Mouse (Mus musculus): ENCODE data around the gene Cdh4. TPM values are rescaled to one million over a fixed set of nuclear protein-coding genes. Genes with fewer than 3 reads are reported as not detected.
A peak's percentile ranks its signal among the peaks of the same experiment; 100 is the strongest.

Gene Cdh4
- total RNA-seq, 1 experiment = 1.9 TPM

DNA sequence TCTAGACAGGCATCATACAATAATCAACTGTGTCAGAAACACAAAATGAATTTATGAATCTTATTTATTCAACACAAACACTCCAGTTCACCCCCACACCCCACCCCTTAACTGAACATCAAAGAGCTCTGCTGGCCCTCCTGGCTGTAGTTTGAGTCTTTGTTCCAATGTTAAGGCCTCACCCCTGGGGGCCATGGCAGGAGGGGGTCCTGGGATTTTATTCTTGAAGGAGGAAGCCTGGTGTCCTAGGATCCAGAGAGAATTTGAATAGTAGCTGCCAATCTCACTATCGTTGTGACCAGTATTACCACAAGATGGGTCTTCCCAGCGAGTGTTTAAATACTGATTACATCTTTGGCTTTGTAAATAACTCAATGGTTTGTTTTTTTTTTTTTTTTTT lies 94.5 kb downstream of the Cdh4 start:
- Histone ChIP-seq H3K4me3 (ENCODE audit: insufficient read depth in 1 of 2, low read depth in 1 of 2, low read length in 2 of 2, poor library complexity in 1 of 2, severe bottlenecking in 1 of 2) (no peak overlapping the region), H3K36me3 (ENCODE audit: control insufficient read depth, insufficient read depth, low read length, poor library complexity, severe bottlenecking) (peaks cover 6% of the 10 kb centered on the region; the same call in 1 of the 2 replicates), H3K9me3 (ENCODE audit: control insufficient read depth, insufficient read depth, low read depth, low read length) (no peaks in the 10 kb centered on the region), H3K9ac (ENCODE audit: insufficient read depth, low read depth, low read length, poor library complexity, severe bottlenecking) (no peak overlapping the region), H3K4me1 (ENCODE audit: control insufficient read depth in 2 of 2, insufficient read depth in 2 of 2, low read length in 2 of 2, poor library complexity in 1 of 2) (peaks cover 0 to 23% of the 10 kb centered on the region in 2 experiments; a peak in 2 of 4 replicates), H3K27ac (ENCODE audit: insufficient read depth, low read depth, low read length, poor library complexity, severe bottlenecking) (no peak overlapping the region)
- no peak for DNase-seq (ENCODE audit: low read depth, low spot score)
- TF ChIP-seq ZC3H11A (IDR thresholded peaks at IDR 0.05; ENCODE audit: borderline replicate concordance, low read depth, low read length) (no peak), HCFC1 (IDR thresholded peaks at IDR 0.05; ENCODE audit: borderline replicate concordance, insufficient read depth, low read length) (no peak), MAFK (IDR thresholded peaks at IDR 0.05; ENCODE audit: insufficient read depth, low read depth, low read length) (no peak), CHD2 (IDR thresholded peaks at IDR 0.05; ENCODE audit: low read depth, low read length) (no peak), ZNF384 (IDR thresholded peaks at IDR 0.05; ENCODE audit: low read depth, low read length) (no peak)
- in situ Hi-C loops (cut with MboI; ENCODE audit: low sequenced_read_pairs in 2 of 2, unreplicated experiment in 2 of 2) = no loop called here

- no peak for TF ChIP-seq ZNF384 (IDR thresholded peaks at IDR 0.05; ENCODE audit: low read depth, low read length)
- TF ChIP-seq ZC3H11A (IDR thresholded peaks at IDR 0.05; ENCODE audit: borderline replicate concordance, low read depth, low read length) = no peak
- TF ChIP-seq MAFK (IDR thresholded peaks at IDR 0.05; ENCODE audit: insufficient read depth, low read depth, low read length) = no peak
- TF ChIP-seq HCFC1 (IDR thresholded peaks at IDR 0.05; ENCODE audit: borderline replicate concordance, insufficient read depth, low read length) = no peak
- no peak for TF ChIP-seq CHD2 (IDR thresholded peaks at IDR 0.05; ENCODE audit: low read depth, low read length)
- Histone ChIP-seq H3K4me1 (ENCODE audit: control insufficient read depth in 2 of 2, insufficient read depth in 2 of 2, low read length in 2 of 2, poor library complexity in 1 of 2) (peaks cover 0 to 23% of the 10 kb centered on the region in 2 experiments; a peak in 2 of 4 replicates), H3K27ac (ENCODE audit: insufficient read depth, low read depth, low read length, poor library complexity, severe bottlenecking) (no peak overlapping the region), H3K36me3 (ENCODE audit: control insufficient read depth, insufficient read depth, low read length, poor library complexity, severe bottlenecking) (peaks cover 6% of the 10 kb centered on the region; the same call in 1 of the 2 replicates), H3K4me3 (ENCODE audit: insufficient read depth in 1 of 2, low read depth in 1 of 2, low read length in 2 of 2, poor library complexity in 1 of 2, severe bottlenecking in 1 of 2) (no peak overlapping the region), H3K9me3 (ENCODE audit: control insufficient read depth, insufficient read depth, low read depth, low read length) (no peaks in the 10 kb centered on the region), H3K9ac (ENCODE audit: insufficient read depth, low read depth, low read length, poor library complexity, severe bottlenecking) (0 out of 2 replicates have a peak overlapping the region, but pooled peaks have one; percentile 3)
- DNase-seq (ENCODE audit: low read depth, low spot score) = no peak
- in situ Hi-C loops (cut with MboI; ENCODE audit: low sequenced_read_pairs in 2 of 2, unreplicated experiment in 2 of 2) = no loop called here
These were observed 95.2 kb downstream of the Cdh4 start for GRCm38 (mm10) chr2:179537390-179537789.

- in situ Hi-C loops (cut with MboI; ENCODE audit: low sequenced_read_pairs in 2 of 2, unreplicated experiment in 2 of 2) = no loop called here
- no peak overlapping the region for H3K4me3 ChIP-seq (ENCODE audit: insufficient read depth in 1 of 2, low read depth in 1 of 2, low read length in 2 of 2, poor library complexity in 1 of 2, severe bottlenecking in 1 of 2)
- DNase-seq (ENCODE audit: low read depth, low spot score) = no peak
- TF ChIP-seq MAFK (IDR thresholded peaks at IDR 0.05; ENCODE audit: insufficient read depth, low read depth, low read length) (no peak), HCFC1 (IDR thresholded peaks at IDR 0.05; ENCODE audit: borderline replicate concordance, insufficient read depth, low read length) (no peak), ZC3H11A (IDR thresholded peaks at IDR 0.05; ENCODE audit: borderline replicate concordance, low read depth, low read length) (no peak), CHD2 (IDR thresholded peaks at IDR 0.05; ENCODE audit: low read depth, low read length) (no peak), ZNF384 (IDR thresholded peaks at IDR 0.05; ENCODE audit: low read depth, low read length) (no peak)
- no peaks in the 10 kb centered on the region for H3K9me3 ChIP-seq (ENCODE audit: control insufficient read depth, insufficient read depth, low read depth, low read length)
- H3K36me3 ChIP-seq (ENCODE audit: control insufficient read depth, insufficient read depth, low read length, poor library complexity, severe bottlenecking) = peaks cover 6% of the 10 kb centered on the region; the same call in 1 of the 2 replicates
- 0 out of 2 replicates have a peak overlapping the region, but pooled peaks have one; percentile 3 for H3K9ac ChIP-seq (ENCODE audit: insufficient read depth, low read depth, low read length, poor library complexity, severe bottlenecking)
- no peak overlapping the region for H3K27ac ChIP-seq (ENCODE audit: insufficient read depth, low read depth, low read length, poor library complexity, severe bottlenecking)
- H3K4me1 ChIP-seq (ENCODE audit: control insufficient read depth in 2 of 2, insufficient read depth in 2 of 2, low read length in 2 of 2, poor library complexity in 1 of 2) = peaks cover 0 to 21% of the 10 kb centered on the region in 2 experiments; a peak in 2 of 4 replicates
These were observed 95.7 kb downstream of the Cdh4 start for GRCm38 (mm10) chr2:179537800-179538450.

DNA sequence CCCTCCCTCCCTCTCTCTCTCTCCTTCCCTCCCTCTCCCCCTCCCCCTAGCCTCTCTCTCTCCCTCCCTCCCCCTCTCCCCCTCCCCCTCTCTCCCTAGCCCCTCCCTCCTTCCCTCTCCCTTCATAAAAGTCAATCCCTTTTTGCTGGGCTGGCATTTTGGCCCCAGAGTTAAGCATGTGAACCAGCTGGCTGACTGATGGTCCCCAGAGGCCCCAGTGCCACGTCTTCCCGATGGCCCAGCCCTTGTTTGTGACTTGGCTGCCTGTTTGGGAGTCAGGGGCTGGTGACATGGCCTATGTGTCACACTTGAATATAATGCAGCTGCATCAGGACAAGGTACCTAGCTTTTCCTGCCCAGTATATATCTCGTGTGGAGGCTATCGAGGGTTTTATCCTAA lies 96.3 kb downstream of the Cdh4 start:
- no peak for TF ChIP-seq HCFC1 (IDR thresholded peaks at IDR 0.05; ENCODE audit: borderline replicate concordance, insufficient read depth, low read length)
- no peak for TF ChIP-seq ZNF384 (IDR thresholded peaks at IDR 0.05; ENCODE audit: low read depth, low read length)
- no peak for TF ChIP-seq ZC3H11A (IDR thresholded peaks at IDR 0.05; ENCODE audit: borderline replicate concordance, low read depth, low read length)
- no peak for TF ChIP-seq CHD2 (IDR thresholded peaks at IDR 0.05; ENCODE audit: low read depth, low read length)
- no peak for TF ChIP-seq MAFK (IDR thresholded peaks at IDR 0.05; ENCODE audit: insufficient read depth, low read depth, low read length)
- Histone ChIP-seq H3K4me3 (ENCODE audit: insufficient read depth in 1 of 2, low read depth in 1 of 2, low read length in 2 of 2, poor library complexity in 1 of 2, severe bottlenecking in 1 of 2) (no peak overlapping the region), H3K9me3 (ENCODE audit: control insufficient read depth, insufficient read depth, low read depth, low read length) (no peaks in the 10 kb centered on the region), H3K9ac (ENCODE audit: insufficient read depth, low read depth, low read length, poor library complexity, severe bottlenecking) (no peak overlapping the region), H3K27ac (ENCODE audit: insufficient read depth, low read depth, low read length, poor library complexity, severe bottlenecking) (0 out of 2 replicates have a peak overlapping the region, but pooled peaks have one; percentile 45), H3K36me3 (ENCODE audit: control insufficient read depth, insufficient read depth, low read length, poor library complexity, severe bottlenecking) (peaks cover 6% of the 10 kb centered on the region; the same call in 1 of the 2 replicates), H3K4me1 (ENCODE audit: control insufficient read depth in 2 of 2, insufficient read depth in 2 of 2, low read length in 2 of 2, poor library complexity in 1 of 2) (peaks cover 0 to 20% of the 10 kb centered on the region in 2 experiments; a peak in 2 of 4 replicates)
- in situ Hi-C loops (cut with MboI; ENCODE audit: low sequenced_read_pairs in 2 of 2, unreplicated experiment in 2 of 2) = no loop called here
- no peak for DNase-seq (ENCODE audit: low read depth, low spot score)
